Mouse (Mus musculus): ENCODE measurements around the gene Pitpnc1. TPM values are rescaled to one million over a fixed set of nuclear protein-coding genes. Genes with fewer than 3 reads are reported as not detected.
A peak's percentile ranks its signal among the peaks of the same experiment; 100 is the strongest.
"Not testable (repeated sequence)": the region's sequence is repeated elsewhere in the genome, so short reads cannot be mapped to it uniquely, and the experiment has no call there.

Pitpnc1 gene
- polyA plus RNA-seq, 1 experiment from 2014 or later, result 26.8 TPM

DNA sequence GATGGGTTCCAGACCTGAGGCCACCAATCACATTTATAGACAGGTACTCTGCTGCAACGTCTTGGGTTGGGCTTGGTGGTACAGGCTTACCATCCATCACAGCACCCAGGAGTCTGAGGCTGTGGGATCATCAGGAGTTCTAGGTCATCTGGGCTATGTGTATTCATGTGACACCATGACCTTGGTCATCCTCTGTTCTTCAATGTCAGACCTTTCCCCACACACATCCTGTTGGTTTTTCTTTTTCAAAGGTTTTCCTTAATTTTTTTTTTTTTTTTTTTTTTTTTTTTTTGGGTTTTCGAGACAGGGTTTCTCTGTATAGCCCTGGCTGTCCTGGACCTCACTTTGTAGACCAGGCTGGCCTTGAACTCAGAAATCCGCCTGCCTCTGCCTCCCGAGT, 33.9 kb upstream of the Pitpnc1 start:
- H3K27ac ChIP-seq (ENCODE audit: low read depth, low read length); H3K4me1 ChIP-seq (replicated peaks; ENCODE audit: control insufficient read depth, insufficient read depth, low read length); DNase-seq (ENCODE audit: low spot score); H3K4me3 ChIP-seq (ENCODE audit: low read depth, low read length); H3K36me3 ChIP-seq (ENCODE audit: control insufficient read depth, insufficient read depth, low read length); H3K27me3 ChIP-seq (ENCODE audit: control insufficient read depth, insufficient read depth, low read length); H3K4me2 ChIP-seq (replicated peaks; ENCODE audit: low read depth, low read length); H3K9ac ChIP-seq (ENCODE audit: low read depth, low read length); H3K9me3 ChIP-seq (ENCODE audit: control insufficient read depth, low read length); ATAC-seq (ENCODE audit: low FRiP score): not testable (repeated sequence)
- 91% methylated on average over 3 of the region's 4 CpGs for WGBS

DNA sequence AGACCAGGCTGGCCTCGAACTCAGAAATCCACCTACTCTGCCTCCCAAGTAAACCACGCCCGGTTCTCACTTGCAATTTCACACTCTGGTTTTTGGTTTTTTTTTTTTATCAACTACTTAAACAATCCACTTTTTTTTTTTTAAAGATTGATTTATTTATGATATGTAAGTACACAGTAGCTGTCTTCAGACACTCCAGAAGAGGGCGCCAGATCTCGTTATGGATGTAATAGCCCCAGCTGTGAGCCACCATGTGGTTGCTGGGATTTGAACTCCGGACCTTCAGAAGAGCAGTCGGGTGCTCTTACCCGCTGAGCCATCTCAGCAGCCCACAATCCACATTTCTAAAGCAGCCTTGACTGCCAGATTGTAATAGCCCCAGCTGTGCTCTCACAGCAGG, 32.3 kb upstream of the Pitpnc1 start:
- 83% methylated on average over 8 of the region's 8 CpGs for WGBS
- Histone ChIP-seq H3K9me3 (ENCODE audit: control insufficient read depth, low read length) (no peaks in the 10 kb centered on the region), H3K36me3 (ENCODE audit: control insufficient read depth, insufficient read depth, low read length) (no peaks in the 10 kb centered on the region), H3K27me3 (ENCODE audit: control insufficient read depth, insufficient read depth, low read length) (no peaks in the 10 kb centered on the region), H3K4me2 (replicated peaks; ENCODE audit: low read depth, low read length) (no peak overlapping the region), H3K27ac (ENCODE audit: low read depth, low read length) (no peak overlapping the region), H3K9ac (ENCODE audit: low read depth, low read length) (no peak overlapping the region), H3K4me1 (replicated peaks; ENCODE audit: control insufficient read depth, insufficient read depth, low read length) (no peaks in the 10 kb centered on the region), H3K4me3 (ENCODE audit: low read depth, low read length) (no peak overlapping the region)
- ATAC-seq (ENCODE audit: low FRiP score), result no peak
- no peak for DNase-seq (ENCODE audit: low spot score)

DNA sequence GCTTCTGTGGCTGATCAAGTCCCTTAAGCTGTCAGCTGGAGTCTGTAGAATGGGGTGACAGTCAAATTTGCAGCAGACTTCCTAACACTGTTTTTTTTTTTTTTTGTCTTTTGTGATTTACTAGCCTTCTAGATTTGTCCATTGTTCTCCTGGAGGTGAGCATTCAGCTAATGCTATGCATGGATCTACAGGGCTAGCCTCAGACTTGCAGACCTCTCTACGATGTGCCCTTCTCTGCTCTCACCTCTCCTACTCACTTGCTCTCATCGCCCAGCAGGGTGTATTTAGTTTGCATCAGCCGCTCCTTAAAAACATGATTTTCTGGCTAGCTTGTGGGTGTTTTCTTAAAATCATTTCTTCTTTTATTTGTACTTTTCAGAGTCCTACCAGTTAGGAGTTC, 13.8 kb upstream of the Pitpnc1 start:
- no peaks in the 10 kb centered on the region for H3K27me3 ChIP-seq (ENCODE audit: control insufficient read depth, insufficient read depth, low read length)
- no peak overlapping the region for H3K9ac ChIP-seq (ENCODE audit: low read depth, low read length)
- no peak overlapping the region for H3K4me3 ChIP-seq (ENCODE audit: low read depth, low read length)
- ATAC-seq (ENCODE audit: low FRiP score) (no peak), DNase-seq (ENCODE audit: low spot score) (no peak)
- WGBS, result 94% methylated on average over 3 of the region's 3 CpGs
- H3K9me3 ChIP-seq (ENCODE audit: control insufficient read depth, low read length), result no peaks in the 10 kb centered on the region
- H3K4me2 ChIP-seq (replicated peaks; ENCODE audit: low read depth, low read length), result no peak overlapping the region
- H3K36me3 ChIP-seq (ENCODE audit: control insufficient read depth, insufficient read depth, low read length), result peaks cover 12% of the 10 kb centered on the region; the same call in 1 of the 2 replicates
- H3K4me1 ChIP-seq (replicated peaks; ENCODE audit: control insufficient read depth, insufficient read depth, low read length), result 0 out of 2 replicates have a peak, but pooled peaks cover 4% of the 10 kb centered on the region
- no peak overlapping the region for H3K27ac ChIP-seq (ENCODE audit: low read depth, low read length)

DNA sequence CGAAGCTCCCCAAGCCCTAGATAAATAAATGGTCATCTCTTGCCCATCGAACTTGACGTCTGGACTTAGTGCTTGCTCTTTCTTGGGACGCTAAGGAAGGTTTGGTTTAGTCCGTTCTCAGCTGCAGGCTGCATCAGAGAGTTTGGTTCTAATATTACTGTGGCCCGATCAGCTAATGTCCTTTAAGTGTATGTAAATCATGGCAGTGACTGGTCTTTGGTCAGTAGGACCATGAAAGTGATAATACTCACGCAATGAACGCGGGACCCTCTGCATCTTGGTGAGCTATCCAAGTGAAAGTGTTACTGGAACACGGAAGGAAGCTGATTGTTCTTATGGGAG, 9.3 kb upstream of the Pitpnc1 start:
- WGBS, result 2% methylated on average over 10 of the region's 10 CpGs
- no peaks in the 10 kb centered on the region for H3K9me3 ChIP-seq (ENCODE audit: control insufficient read depth, low read length)
- H3K4me2 ChIP-seq (replicated peaks; ENCODE audit: low read depth, low read length), result peak overlapping the region; percentile 75
- ATAC-seq (ENCODE audit: low FRiP score) (no peak; the same call in 1 of the 2 replicates), DNase-seq (ENCODE audit: low spot score) (no peak)
- H3K4me1 ChIP-seq (replicated peaks; ENCODE audit: control insufficient read depth, insufficient read depth, low read length), result 0 out of 2 replicates have a peak, but pooled peaks cover 4% of the 10 kb centered on the region
- peak overlapping the region; percentile 97 for H3K4me3 ChIP-seq (ENCODE audit: low read depth, low read length)
- no peaks in the 10 kb centered on the region for H3K27me3 ChIP-seq (ENCODE audit: control insufficient read depth, insufficient read depth, low read length)
- no peaks in the 10 kb centered on the region for H3K36me3 ChIP-seq (ENCODE audit: control insufficient read depth, insufficient read depth, low read length)
- H3K27ac ChIP-seq (ENCODE audit: low read depth, low read length), result no peak overlapping the region
- peak overlapping the region; percentile 93 for H3K9ac ChIP-seq (ENCODE audit: low read depth, low read length)

DNA sequence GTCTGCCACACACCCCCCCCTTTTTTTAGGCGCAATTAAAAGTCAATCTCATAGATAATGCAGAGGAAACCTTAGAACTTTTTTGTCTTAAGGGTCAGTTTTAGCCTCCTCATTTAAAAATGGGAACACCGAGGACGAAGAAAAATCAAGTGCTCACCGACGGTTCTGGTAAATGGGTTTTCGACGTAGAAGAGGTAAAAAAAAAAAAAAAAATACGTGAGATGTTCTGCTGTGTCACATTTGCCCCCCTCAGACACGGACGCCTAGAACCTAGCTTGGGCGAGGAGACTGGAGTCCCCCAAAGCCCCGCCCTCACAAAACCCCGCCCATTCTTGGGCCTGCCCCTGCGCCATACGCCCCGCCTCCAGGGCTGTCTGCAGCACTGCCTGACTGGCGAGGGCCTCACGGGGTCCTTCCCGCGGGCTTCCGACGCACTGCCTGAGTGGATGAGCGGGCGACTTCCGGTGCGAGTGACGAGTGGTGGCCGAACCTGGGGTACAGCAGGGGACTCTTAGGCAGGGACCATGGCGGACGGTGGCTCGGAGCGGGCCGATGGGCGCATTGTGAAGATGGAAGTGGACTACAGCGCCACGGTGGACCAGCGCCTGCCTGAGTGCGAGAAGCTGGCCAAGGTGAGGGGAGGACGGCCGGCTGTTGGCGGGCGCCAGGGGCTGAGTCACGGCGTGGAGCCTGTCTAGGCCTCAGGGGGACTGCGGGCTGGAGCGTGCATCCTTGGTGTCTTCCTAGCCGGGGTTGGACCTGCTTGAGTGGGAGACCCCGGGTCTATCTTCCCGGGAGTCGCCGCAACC, 8.8 kb upstream of the Pitpnc1 start, which contains the start of gene Psmd12:
Gene Psmd12, plus strand, starts transcription at position 432 of the 809 bp plus-strand sequence.
- H3K9ac ChIP-seq (ENCODE audit: low read depth, low read length), result peak within 1 kb of the TSS; percentile 93
- 0 out of 2 replicates have a peak, but pooled peaks cover 4% of the 10 kb centered on the region for H3K4me1 ChIP-seq (replicated peaks; ENCODE audit: control insufficient read depth, insufficient read depth, low read length)
- peak within 1 kb of the TSS; percentile 42; the same call in 1 of the 2 replicates for H3K27ac ChIP-seq (ENCODE audit: low read depth, low read length)
- H3K4me2 ChIP-seq (replicated peaks; ENCODE audit: low read depth, low read length), result peak within 1 kb of the TSS; percentile 75
- peak within 1 kb of the TSS; percentile 97 for H3K4me3 ChIP-seq (ENCODE audit: low read depth, low read length)
- H3K27me3 ChIP-seq (ENCODE audit: control insufficient read depth, insufficient read depth, low read length), result no peaks in the 10 kb centered on the region
- peak; percentile 99 for DNase-seq (ENCODE audit: low spot score)
- no peaks in the 10 kb centered on the region for H3K36me3 ChIP-seq (ENCODE audit: control insufficient read depth, insufficient read depth, low read length)
- under 1% methylated on average over 51 of the region's 51 CpGs for WGBS
- ATAC-seq (ENCODE audit: low FRiP score), result peak; percentile 97
- H3K9me3 ChIP-seq (ENCODE audit: control insufficient read depth, low read length), result no peaks in the 10 kb centered on the region

DNA sequence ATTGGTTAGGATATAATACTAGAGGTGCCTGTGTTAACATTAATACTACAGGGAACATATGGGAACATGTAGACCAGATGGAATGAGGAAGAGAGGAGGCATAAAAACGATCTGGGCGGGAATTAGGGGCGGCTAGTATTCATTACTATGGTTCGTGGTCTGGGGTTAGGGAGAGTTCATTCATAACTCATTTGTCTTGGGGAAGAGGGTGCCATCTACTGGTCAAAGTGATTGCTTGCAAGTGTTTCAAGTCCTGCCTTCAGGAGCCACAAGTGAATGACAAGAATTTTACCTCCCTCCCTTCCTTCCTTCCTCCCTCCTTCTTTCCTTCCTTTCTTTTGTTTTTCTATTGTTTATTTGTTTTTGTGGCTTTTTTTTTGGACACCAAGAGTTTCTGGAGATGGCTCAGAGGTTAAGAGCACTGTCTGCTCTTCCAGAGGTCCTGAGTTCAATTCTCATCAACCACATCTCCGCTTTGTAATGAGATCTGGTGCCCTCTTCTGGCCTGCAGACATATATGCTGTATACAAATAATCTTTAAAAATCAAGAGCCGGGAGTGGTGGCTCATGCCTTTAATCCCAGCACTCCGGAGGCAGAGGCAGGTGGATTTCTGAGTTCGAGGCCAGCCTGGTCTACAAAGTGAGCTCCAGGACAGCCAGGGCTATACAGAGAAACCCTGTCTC, 2.8 kb upstream of the Pitpnc1 start:
- Histone ChIP-seq H3K4me2 (replicated peaks; ENCODE audit: low read depth, low read length) (no peak overlapping the region), H3K9ac (ENCODE audit: low read depth, low read length) (no peak overlapping the region), H3K4me3 (ENCODE audit: low read depth, low read length) (no peak overlapping the region), H3K36me3 (ENCODE audit: control insufficient read depth, insufficient read depth, low read length) (no peaks in the 10 kb centered on the region), H3K4me1 (replicated peaks; ENCODE audit: control insufficient read depth, insufficient read depth, low read length) (peaks cover 3% of the 10 kb centered on the region; the same call in 1 of the 2 replicates), H3K27ac (ENCODE audit: low read depth, low read length) (no peak overlapping the region), H3K9me3 (ENCODE audit: control insufficient read depth, low read length) (no peaks in the 10 kb centered on the region), H3K27me3 (ENCODE audit: control insufficient read depth, insufficient read depth, low read length) (no peaks in the 10 kb centered on the region)
- WGBS, result 25% methylated on average over 8 of the region's 8 CpGs
- peak; percentile 81 for DNase-seq (ENCODE audit: low spot score)
- ATAC-seq (ENCODE audit: low FRiP score), result no peak

DNA sequence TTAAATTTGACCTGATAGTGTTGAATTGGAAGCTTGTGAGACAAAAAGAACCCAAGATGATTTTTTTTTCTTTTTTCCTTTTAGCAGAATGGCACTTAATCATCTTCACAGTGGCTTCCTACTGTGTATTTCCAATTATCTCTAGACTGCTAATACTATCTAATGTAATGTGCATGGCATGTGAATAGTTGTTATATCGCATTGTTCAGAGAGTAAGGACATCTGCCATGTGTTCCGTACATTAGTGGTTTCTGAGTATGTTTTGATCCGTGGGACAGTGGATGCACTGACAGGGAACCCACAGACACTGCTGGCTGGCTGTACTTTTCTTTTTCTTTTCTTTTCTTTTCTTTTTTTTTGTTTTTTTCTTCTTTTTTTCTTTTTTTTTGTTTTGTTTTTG, 1.8 kb upstream of the Pitpnc1 start:
- Histone ChIP-seq H3K36me3 (ENCODE audit: control insufficient read depth, insufficient read depth, low read length) (no peaks in the 10 kb centered on the region), H3K4me2 (replicated peaks; ENCODE audit: low read depth, low read length) (no peak overlapping the region), H3K9me3 (ENCODE audit: control insufficient read depth, low read length) (no peaks in the 10 kb centered on the region), H3K4me1 (replicated peaks; ENCODE audit: control insufficient read depth, insufficient read depth, low read length) (peaks cover 3% of the 10 kb centered on the region; the same call in 1 of the 2 replicates), H3K9ac (ENCODE audit: low read depth, low read length) (no peak overlapping the region), H3K4me3 (ENCODE audit: low read depth, low read length) (no peak overlapping the region), H3K27ac (ENCODE audit: low read depth, low read length) (no peak overlapping the region), H3K27me3 (ENCODE audit: control insufficient read depth, insufficient read depth, low read length) (no peaks in the 10 kb centered on the region)
- WGBS, result 90% methylated on average over 3 of the region's 3 CpGs
- ATAC-seq (ENCODE audit: low FRiP score) (no peak), DNase-seq (ENCODE audit: low spot score) (no peak)

DNA sequence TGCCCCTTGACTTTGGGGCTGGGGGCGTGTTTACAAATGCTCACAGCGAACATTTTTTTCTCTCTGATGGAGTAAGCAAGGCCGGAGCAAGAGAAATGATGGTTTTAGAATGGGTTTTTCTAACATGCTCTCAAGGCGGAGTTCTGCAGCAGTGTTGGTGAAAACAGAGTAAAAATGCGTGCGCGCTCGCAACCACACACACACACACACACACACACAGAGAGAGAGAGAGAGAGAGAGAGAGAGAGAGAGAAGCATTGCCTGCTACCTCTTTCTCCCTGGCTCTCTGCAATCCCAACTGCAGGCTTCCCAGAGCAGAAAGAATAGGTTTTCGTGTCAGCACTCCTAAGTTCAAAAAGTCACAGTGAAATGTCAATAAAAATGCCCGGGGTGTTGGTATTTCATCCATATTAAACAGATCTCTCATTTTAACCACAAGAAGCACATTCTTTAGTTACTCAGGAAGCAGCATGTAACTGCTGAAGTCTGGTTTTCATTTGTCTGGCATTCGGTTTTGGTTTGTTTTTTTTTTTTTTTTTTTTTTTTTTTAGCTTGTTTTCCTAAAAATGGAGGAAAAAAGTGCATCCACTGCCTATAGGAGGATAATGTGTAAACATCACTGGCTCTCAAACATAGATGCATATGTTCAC, 697 bp upstream of the Pitpnc1 start:
- WGBS, result 4% methylated on average over 11 of the region's 11 CpGs
- no peaks in the 10 kb centered on the region for H3K36me3 ChIP-seq (ENCODE audit: control insufficient read depth, insufficient read depth, low read length)
- peak overlapping the region; percentile 85 for H3K4me2 ChIP-seq (replicated peaks; ENCODE audit: low read depth, low read length)
- DNase-seq (ENCODE audit: low spot score) (no peak), ATAC-seq (ENCODE audit: low FRiP score) (no peak)
- H3K9ac ChIP-seq (ENCODE audit: low read depth, low read length), result peak overlapping the region; percentile 31; the same call in 1 of the 2 replicates
- H3K4me1 ChIP-seq (replicated peaks; ENCODE audit: control insufficient read depth, insufficient read depth, low read length), result peaks cover 3% of the 10 kb centered on the region; the same call in 1 of the 2 replicates
- H3K9me3 ChIP-seq (ENCODE audit: control insufficient read depth, low read length), result no peaks in the 10 kb centered on the region
- no peaks in the 10 kb centered on the region for H3K27me3 ChIP-seq (ENCODE audit: control insufficient read depth, insufficient read depth, low read length)
- peak overlapping the region; percentile 85 for H3K4me3 ChIP-seq (ENCODE audit: low read depth, low read length)
- 0 out of 2 replicates have a peak overlapping the region, but pooled peaks have one; percentile 85 for H3K27ac ChIP-seq (ENCODE audit: low read depth, low read length)

Measured in hindbrain, embryonic 11.5 days (tissue).